Mouse (Mus musculus) neural tube, embryonic 14.5 days (tissue): ENCODE data around the gene Carns1. TPM values are rescaled to one million over a fixed set of nuclear protein-coding genes. Genes with fewer than 3 reads are reported as not detected.
"Not testable (repeated sequence)": the region's sequence is repeated elsewhere in the genome, so short reads cannot be mapped to it uniquely, and the experiment has no call there.

Experiments used
- ATAC-seq: fragments of 200-750 bp; cut with Nextera tagmentation; 2 replicates; pipeline ENCODE4 v1.8.0; 2017; ENCODE audit warnings: low read depth, mild to moderate bottlenecking, moderate TSS enrichment, moderate library complexity
- H3K27ac ChIP-seq: fragments of 300-500 bp; sonication (generic); 2 replicates; pipeline ENCODE4 v1.5.1; 2014; ENCODE audit warnings: low read depth, mild to moderate bottlenecking, control low read depth, low read length, moderate library complexity, mixed read lengths
- H3K27me3 ChIP-seq: fragments of 300-500 bp; sonication (generic); 2 replicates; pipeline ENCODE4 v1.6.1; 2014; ENCODE audit warnings: low read length; ENCODE audit not compliant: control insufficient read depth, insufficient read depth
- H3K36me3 ChIP-seq: fragments of 300-500 bp; sonication (generic); 2 replicates; pipeline ENCODE4 v1.6.1; 2014; ENCODE audit warnings: low read length, mixed read lengths; ENCODE audit not compliant: control insufficient read depth, insufficient read depth
- H3K4me1 ChIP-seq: fragments of 300-500 bp; sonication (generic); 2 replicates; pipeline ENCODE4 v1.6.1; 2014; ENCODE audit warnings: low read length; ENCODE audit not compliant: control insufficient read depth, insufficient read depth
- H3K4me2 ChIP-seq: fragments of 300-500 bp; sonication (generic); 2 replicates; pipeline ENCODE4 v1.6.1; 2014; ENCODE audit warnings: mild to moderate bottlenecking, low read depth, low read length, control low read depth
- H3K4me3 ChIP-seq: fragments of 300-500 bp; sonication (generic); 2 replicates; pipeline ENCODE4 v1.5.1; 2014; ENCODE audit warnings: low read depth, low read length, control low read depth, mixed read lengths
- H3K9ac ChIP-seq: fragments of 300-500 bp; sonication (generic); replicated peaks from 2 replicates; pipeline ENCODE4 v1.6.1; 2014; ENCODE audit warnings: low read depth, mild to moderate bottlenecking, control low read depth, low read length, mixed read lengths
- H3K9me3 ChIP-seq: fragments of 300-500 bp; sonication (generic); 2 replicates; pipeline ENCODE4 v1.6.1; 2016; ENCODE audit warnings: low read length; ENCODE audit not compliant: control insufficient read depth
- WGBS: fragments of 180-500 bp; shearing (Covaris S2); extraction: QIAGEN DNeasy Blood & Tissue Kit; methylation state at CpG from one replicate; pipeline ENCODE4 v1.1.7; 2014; 5-methylcytosine and 5-hydroxymethylcytosine counted together
- polyA plus RNA-seq: library from polyadenylated mRNA; unstranded; fragments of >200 nt; fragmentation: Nextera tagmentation; extraction: Ambion mirVana; gene quantifications from 2 replicates; pipeline ENCODE4 v1.2.1, GENCODE M21; 2014

The Carns1 gene
- polyA plus RNA-seq, 1 experiment from 2014 or later = 3.0 TPM

GRCm38 (mm10) chr19:4144550-4145498 lies 30.5 kb downstream of the Carns1 start:
- no peak overlapping the region for H3K4me2 ChIP-seq
- no peak for ATAC-seq
- H3K4me3 ChIP-seq = no peak overlapping the region
- peaks cover 16% of the 10 kb centered on the region for H3K4me1 ChIP-seq
- no peaks in the 10 kb centered on the region for H3K36me3 ChIP-seq
- no peak overlapping the region for H3K9ac ChIP-seq
- no peak overlapping the region for H3K27ac ChIP-seq
- no peaks in the 10 kb centered on the region for H3K9me3 ChIP-seq
- 84% methylated on average over 16 of the region's 16 CpGs for WGBS
- H3K27me3 ChIP-seq = no peaks in the 10 kb centered on the region

- no peak within 1 kb of the TSS for H3K27ac ChIP-seq
- 83% methylated on average over 7 of the region's 7 CpGs for WGBS
- ATAC-seq = no peak
These were observed 31.5 kb downstream of the Carns1 start, which contains the start of gene Cabp4 for GRCm38 (mm10) chr19:4143759-4144268. Cabp4 (minus strand) TSS chr19:4144033.

GRCm38 (mm10) chr19:4142416-4143173 lies 32.7 kb downstream of the Carns1 start:
- Histone ChIP-seq H3K9ac (no peak overlapping the region), H3K4me1 (no peaks in the 10 kb centered on the region; the same call in 1 of the 2 replicates), H3K36me3 (no peaks in the 10 kb centered on the region), H3K9me3 (no peaks in the 10 kb centered on the region), H3K27ac (no peak overlapping the region), H3K27me3 (no peaks in the 10 kb centered on the region), H3K4me3 (no peak overlapping the region), H3K4me2 (no peak overlapping the region)
- 90% methylated on average over 18 of the region's 18 CpGs for WGBS
- ATAC-seq = no peak

More at GRCm38 (mm10) chr19:4143759-4144268, 31.5 kb downstream of the Carns1 start, which contains the start of gene Cabp4:
- Histone ChIP-seq H3K9ac (no peak within 1 kb of the TSS), H3K4me3 (no peak within 1 kb of the TSS), H3K4me1 (peaks cover 7% of the 10 kb centered on the region; the same call in 1 of the 2 replicates), H3K9me3 (no peaks in the 10 kb centered on the region), H3K36me3 (no peaks in the 10 kb centered on the region), H3K27me3 (no peaks in the 10 kb centered on the region), H3K4me2 (no peak within 1 kb of the TSS)

GRCm38 (mm10) chr19:4140147-4140546 lies 35.1 kb downstream of the Carns1 start:
- ATAC-seq = no peak
- no peaks in the 10 kb centered on the region for H3K9me3 ChIP-seq

GRCm38 (mm10) chr19:4139446-4139845 lies 35.8 kb downstream of the Carns1 start, which contains the start of gene Gpr152:
Gpr152 (plus strand) TSS chr19:4139787.
- no peak within 1 kb of the TSS for H3K4me2 ChIP-seq
- no peaks in the 10 kb centered on the region for H3K36me3 ChIP-seq
- no peak within 1 kb of the TSS for H3K27ac ChIP-seq
- no peaks in the 10 kb centered on the region for H3K4me1 ChIP-seq
- H3K4me3 ChIP-seq = no peak within 1 kb of the TSS
- WGBS = 74% methylated on average over 2 of the region's 2 CpGs
- H3K27me3 ChIP-seq = no peaks in the 10 kb centered on the region
- H3K9ac ChIP-seq = no peak within 1 kb of the TSS
- no peaks in the 10 kb centered on the region for H3K9me3 ChIP-seq
- ATAC-seq = no peak

More at GRCm38 (mm10) chr19:4140147-4140546, 35.1 kb downstream of the Carns1 start:
- Histone ChIP-seq H3K4me2 (no peak overlapping the region), H3K4me1 (no peaks in the 10 kb centered on the region), H3K9ac (no peak overlapping the region), H3K27ac (no peak overlapping the region), H3K27me3 (no peaks in the 10 kb centered on the region), H3K36me3 (no peaks in the 10 kb centered on the region), H3K4me3 (no peak overlapping the region)
- WGBS = 73% methylated on average over 6 of the region's 6 CpGs

GRCm38 (mm10) chr19:4137913-4138312 lies 37.4 kb downstream of the Carns1 start:
- WGBS = 77% methylated on average over 5 of the region's 5 CpGs
- Histone ChIP-seq H3K9ac (no peak overlapping the region), H3K4me3 (no peak overlapping the region)

GRCm38 (mm10) chr19:4136463-4136862 lies 38.8 kb downstream of the Carns1 start:
- H3K4me3 ChIP-seq = no peak overlapping the region
- H3K36me3 ChIP-seq = peaks cover 15% of the 10 kb centered on the region
- ATAC-seq = no peak
- 75% methylated on average over 5 of the region's 5 CpGs for WGBS
- no peak overlapping the region for H3K9ac ChIP-seq
- H3K27me3 ChIP-seq = no peaks in the 10 kb centered on the region
- no peaks in the 10 kb centered on the region for H3K9me3 ChIP-seq
- H3K27ac ChIP-seq = no peak overlapping the region
- H3K4me2 ChIP-seq = no peak overlapping the region
- H3K4me1 ChIP-seq = no peaks in the 10 kb centered on the region

More at GRCm38 (mm10) chr19:4137913-4138312, 37.4 kb downstream of the Carns1 start:
- Histone ChIP-seq H3K9me3 (no peaks in the 10 kb centered on the region), H3K36me3 (0 out of 2 replicates have a peak, but pooled peaks cover under 1% of the 10 kb centered on the region), H3K27me3 (no peaks in the 10 kb centered on the region), H3K27ac (no peak overlapping the region), H3K4me2 (no peak overlapping the region), H3K4me1 (no peaks in the 10 kb centered on the region)
- ATAC-seq = no peak

GRCm38 (mm10) chr19:4135963-4136345 lies 39.3 kb downstream of the Carns1 start:
- 19% methylated on average over 8 of the region's 8 CpGs for WGBS

More at GRCm38 (mm10) chr19:4135963-4136345, 39.3 kb downstream of the Carns1 start:
- peaks cover 20% of the 10 kb centered on the region for H3K36me3 ChIP-seq
- ATAC-seq, H3K4me2 ChIP-seq, H3K9ac ChIP-seq, H3K27me3 ChIP-seq, H3K9me3 ChIP-seq, H3K4me1 ChIP-seq, H3K4me3 ChIP-seq, H3K27ac ChIP-seq: not testable (repeated sequence)
